Mouse (Mus musculus) megakaryocyte progenitor cell, adult 5-6 weeks (primary cell): Measurements from ENCODE around the gene Rnaseh2b. TPM values are rescaled to one million over a fixed set of nuclear protein-coding genes. Genes with fewer than 3 reads are reported as not detected.

Experiments
- ATAC-seq: replicated peaks from 2 replicates; pipeline ENCODE4 v1.8.0; 2016; ENCODE audit warnings: mild to moderate bottlenecking, moderate TSS enrichment, inconsistent platforms; ENCODE audit not compliant: poor library complexity
- total RNA-seq, 2 experiments: library from RNA; stranded (forward) in 1 of 2; stranded (reverse) in 1 of 2; fragments of 157-497, 149-512 nt in 1 of 2; fragments of 200-1000 nt in 1 of 2; gene quantifications; 2 replicates each; pipeline versions ENCODE4 v1.2.3 to v1.2.4; 2015 to 2017

Rnaseh2b gene
- total RNA-seq (2015) (88.0 and 100 TPM in 2 replicates), total RNA-seq (2017) (66.3 and 75.4 TPM in 2 replicates)

DNA sequence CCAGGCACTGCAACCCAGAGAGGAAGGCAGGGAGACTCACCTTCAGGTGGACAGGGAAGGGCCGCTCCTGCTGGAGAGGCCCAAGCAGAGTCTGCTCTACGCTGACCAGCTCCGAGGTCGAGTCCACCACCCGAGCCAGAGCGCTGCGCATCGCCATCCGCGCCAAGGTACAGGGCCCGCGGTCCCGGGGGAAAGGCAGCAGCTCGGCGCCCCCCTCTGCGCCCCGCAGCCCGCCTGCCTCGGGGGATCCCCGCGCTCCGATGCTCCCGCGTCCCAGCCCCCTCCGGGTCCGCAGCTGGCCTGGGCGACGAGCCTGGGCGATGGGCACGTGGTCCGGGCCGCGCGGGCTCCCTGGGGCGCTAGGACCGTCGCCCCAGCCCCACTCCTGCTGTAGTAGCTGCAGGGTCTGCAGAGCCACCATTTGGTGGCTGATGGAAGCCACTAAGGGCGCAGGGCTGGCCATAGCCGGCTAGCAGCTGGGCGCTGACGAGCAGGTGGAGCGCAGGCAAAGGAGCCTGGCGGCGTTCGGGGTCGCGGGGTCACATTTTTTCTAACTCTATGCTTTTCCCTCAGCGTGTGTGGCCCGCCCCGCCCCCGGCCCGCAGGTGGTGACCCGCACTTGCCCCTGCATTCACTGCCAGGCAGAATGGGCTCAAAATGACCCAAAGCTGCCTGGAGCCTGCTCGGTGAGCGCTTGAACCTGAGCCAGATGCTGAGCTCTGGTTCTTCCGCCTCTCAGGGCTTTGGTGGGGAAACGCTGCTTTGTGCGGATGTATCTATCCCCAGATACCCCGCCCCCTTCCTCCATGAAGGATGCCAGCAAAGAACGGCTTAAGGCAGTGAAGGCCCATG, at the start of gene Rnaseh2b, which contains the start of gene Dleu7:
Gene Rnaseh2b (plus strand): TSS at position 102 of the 852 bp plus-strand sequence.
Gene Dleu7 (minus strand): TSS at position 560 of the 852 bp plus-strand sequence.
- ATAC-seq: peak; percentile 11; the same call in 1 of the 2 replicates

GRCm38 (mm10) chr14:62243530-62243929, 48.9 kb upstream of the Rnaseh2b start:
- ATAC-seq: no peak

DNA sequence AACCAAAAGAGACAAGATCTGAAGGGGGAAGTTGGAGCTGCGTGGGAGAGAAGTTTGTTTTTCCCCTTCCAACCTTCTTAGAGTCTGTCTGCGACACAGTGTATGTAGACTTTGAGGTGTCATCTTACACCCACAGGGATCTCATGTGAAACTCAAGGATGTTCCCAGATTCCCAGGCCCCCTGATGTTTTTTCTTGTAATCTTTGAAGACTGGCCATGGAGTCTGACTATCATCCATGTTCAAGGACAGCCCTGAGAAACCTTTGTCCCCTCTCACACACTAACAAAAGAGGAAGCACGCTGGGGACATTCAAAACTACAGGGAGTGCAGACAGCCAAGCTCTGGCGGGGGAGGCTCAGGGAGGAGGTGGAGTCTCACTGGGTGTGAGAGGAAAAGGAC, 46.8 kb upstream of the Rnaseh2b start:
- peak; percentile 70 for ATAC-seq

- no peak for ATAC-seq
Measured at GRCm38 (mm10) chr14:62248345-62248744, 44.0 kb upstream of the Rnaseh2b start.

GRCm38 (mm10) chr14:62248796-62249195, 43.6 kb upstream of the Rnaseh2b start:
- no peak for ATAC-seq

- ATAC-seq: no peak
Measured at GRCm38 (mm10) chr14:62249251-62249650, 43.1 kb upstream of the Rnaseh2b start.

DNA sequence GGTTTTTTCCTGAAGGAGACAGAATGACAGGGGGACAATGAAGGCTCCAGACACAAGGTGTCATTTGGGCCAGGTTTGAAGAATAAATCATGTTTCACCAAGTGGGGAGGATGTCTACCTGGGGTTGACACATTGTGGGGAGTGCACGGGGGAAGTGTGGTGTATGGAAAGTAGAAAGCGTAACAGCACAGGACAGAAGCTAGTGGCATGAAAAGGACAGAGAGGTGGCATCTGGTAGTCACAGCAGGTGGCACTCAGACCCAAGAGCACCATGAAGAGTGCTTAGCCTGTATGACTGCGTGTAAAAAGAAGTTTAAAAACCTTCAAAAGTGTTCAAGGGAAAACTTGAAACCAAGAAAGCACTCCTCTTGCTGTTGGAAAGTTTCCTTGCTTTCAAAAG, 42.3 kb upstream of the Rnaseh2b start:
- ATAC-seq: no peak

DNA sequence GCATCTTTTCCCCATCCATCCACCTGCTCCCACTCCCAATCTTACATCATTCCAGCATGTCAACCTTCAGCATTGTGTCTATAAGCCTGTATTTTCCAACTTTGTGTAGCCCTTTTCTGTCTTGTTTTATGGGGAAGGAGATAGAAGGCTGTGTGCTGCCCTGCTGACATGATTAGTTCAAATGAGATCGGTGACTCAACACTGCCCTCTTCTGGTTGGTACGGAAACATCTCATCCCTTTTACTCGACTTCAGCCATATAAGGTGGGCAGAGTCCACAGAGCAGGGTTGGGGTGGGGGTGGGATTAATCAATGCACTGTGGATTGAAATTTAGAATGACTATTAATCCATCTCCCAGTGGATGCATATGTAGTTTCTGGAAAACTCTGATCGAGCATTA, 40.4 kb upstream of the Rnaseh2b start:
- ATAC-seq: peak; percentile 92

DNA sequence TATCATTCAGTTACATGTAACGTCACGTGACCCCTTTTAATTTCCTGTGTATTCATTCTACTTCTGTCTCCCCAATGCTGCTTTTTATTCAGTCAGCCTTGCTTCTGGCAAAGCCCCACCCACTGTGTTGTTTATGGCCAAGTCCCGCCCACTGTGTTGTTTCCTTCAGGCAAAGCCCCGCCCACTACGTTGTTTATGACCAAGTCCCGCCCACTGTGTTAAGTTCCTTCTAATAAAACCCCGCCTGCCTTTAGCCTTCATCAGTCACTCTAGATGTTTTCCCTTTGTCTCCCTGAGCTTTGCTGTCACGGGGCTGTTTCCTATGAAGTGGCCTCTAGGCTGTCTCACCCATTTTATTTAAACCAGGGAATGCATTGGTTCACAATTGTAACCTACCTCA, 38.0 kb upstream of the Rnaseh2b start:
- ATAC-seq: peak; percentile 73

DNA sequence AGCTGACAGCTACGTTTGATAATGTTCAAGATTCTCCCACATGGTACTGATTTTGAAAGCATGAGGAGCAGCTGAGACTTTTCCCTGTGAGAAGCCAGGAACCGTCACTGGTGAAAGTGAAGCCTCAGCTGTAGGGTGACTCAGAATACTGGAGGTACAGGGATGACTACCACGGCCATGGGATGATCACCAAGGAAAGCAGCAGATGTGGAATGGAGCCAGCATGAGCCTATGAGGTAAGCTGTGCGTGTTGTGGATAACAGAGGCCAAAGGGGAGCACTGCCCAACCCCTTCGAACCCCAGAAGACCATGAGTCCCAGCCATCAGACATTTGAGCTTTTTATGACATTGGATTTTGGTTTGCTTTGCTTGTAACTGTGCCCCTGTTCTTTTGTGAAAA, 36.3 kb upstream of the Rnaseh2b start:
- no peak for ATAC-seq

- ATAC-seq: no peak
Measured at GRCm38 (mm10) chr14:62258125-62258524, 34.3 kb upstream of the Rnaseh2b start.

DNA sequence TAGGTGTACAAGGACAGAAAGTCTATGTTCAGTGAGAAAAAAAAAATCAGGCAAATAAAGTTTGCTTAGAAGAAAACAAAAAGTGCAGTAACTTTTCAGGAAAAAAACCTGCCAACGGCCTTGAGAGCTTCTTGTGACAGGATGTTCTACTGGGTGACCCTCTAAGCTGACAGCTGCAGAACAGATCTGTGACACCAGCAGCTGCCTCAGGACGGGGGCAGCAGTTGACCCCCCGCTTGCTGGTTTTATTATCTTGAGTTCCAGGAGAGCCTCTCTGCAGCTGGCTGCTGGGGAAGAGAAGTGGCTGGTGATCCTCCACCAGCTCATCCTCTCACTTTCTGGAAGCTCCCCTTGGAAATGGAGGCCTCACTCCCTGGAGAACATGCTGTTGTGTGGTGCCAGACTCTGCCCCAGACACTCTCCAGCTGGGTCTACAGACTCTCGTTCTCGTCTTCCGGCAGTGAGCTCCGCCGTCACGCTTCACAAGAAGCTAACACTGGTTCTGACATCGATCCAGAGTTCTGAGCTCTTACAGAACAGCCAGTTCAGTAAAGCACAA, 33.3 kb upstream of the Rnaseh2b start:
- ATAC-seq: no peak

DNA sequence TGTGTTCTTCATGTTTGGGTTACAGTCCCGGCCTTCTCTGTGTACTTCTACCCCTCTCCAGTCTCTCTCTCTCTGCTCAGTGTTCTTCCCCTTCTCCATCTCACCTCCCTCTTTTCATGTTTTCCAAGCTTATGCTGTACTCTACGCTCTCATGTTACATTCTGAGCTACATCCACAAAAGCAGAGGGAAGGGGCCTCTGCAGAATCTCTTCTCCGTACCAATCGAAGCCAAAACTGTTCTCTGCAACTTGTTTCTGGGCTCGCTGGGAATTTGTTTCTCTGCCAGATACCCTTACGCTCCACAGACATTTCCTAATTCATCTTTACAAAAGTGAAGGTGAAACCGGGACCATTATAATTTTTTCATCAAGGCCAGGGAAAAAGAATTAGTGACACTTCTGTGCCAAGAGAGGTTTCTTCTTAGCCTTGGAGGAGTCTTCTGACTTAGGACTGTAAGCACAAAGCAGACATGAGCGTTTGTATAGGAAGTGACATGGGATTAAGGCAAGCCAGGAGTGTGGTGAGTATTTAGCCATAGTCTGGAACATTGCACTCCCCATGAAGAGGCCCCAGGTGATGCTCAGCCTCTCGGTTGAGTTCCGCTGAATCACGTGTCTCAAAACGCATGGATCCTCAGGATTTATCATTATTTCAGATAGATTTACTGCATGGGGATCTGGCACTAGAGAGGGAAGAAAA, 21.5 kb upstream of the Rnaseh2b start:
- ATAC-seq: no peak

GRCm38 (mm10) chr14:62273604-62274003, 18.8 kb upstream of the Rnaseh2b start:
- ATAC-seq: no peak

DNA sequence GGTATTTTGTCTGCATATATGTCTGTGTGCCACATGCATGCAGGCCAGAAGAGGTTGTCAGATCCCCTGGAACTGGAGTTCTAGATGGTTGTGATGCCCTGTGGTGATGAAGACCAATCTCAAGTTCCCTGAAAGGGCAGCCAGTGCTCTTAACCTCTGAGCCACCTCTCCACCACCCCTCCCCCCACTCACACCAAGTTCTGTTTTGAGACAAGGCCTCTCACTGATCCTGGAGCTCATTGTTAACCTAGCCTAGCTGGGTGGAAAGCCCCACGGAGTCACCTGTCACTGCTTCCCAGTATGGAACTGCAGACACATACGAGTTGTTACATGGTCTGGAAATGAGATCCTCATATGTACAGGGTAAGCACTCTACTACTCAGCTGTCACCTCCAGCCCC, 9.4 kb upstream of the Rnaseh2b start:
- no peak for ATAC-seq

DNA sequence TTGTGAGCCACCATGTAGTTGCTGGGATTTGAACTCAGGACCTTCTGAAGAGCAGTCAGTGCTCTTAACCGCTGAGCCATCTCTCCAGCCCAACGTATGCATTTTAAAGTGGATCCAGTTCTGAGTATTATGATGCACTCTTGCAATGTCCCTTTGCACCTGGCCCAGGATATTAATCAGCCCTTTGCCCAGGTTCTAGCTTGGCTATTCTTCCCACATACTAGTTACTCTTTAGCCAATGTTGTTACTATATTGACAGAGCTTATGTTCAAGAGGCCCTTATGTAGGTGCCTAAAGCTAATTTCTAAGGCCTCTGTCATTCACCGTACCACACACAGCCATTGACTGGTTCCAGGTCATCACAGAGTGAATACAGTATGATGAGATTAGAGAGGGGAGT, 3.7 kb upstream of the Rnaseh2b start:
- no peak for ATAC-seq

GRCm38 (mm10) chr14:62291406-62291987, 892 bp upstream of the Rnaseh2b start:
- no peak for ATAC-seq

DNA sequence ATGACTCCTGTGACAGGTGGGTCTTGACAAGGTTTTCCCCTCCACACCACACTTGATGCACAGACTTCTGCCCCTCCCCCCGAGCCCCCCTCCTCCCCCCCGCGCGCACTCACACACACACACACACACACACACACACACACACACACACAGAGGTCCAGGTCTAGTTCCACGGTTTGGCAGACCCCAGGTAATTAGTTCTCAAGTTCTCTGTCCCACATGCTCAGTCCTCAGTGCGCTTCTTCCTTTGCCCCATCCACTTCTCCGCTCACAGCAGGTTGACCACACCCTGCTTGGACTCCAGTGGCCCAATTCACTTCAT, 262 bp upstream of the Rnaseh2b start:
- ATAC-seq: no peak

GRCm38 (mm10) chr14:62298808-62299207, 6.4 kb downstream of the Rnaseh2b start:
- ATAC-seq: no peak

- ATAC-seq: no peak
Measured at GRCm38 (mm10) chr14:62300031-62300430, 7.6 kb downstream of the Rnaseh2b start.

DNA sequence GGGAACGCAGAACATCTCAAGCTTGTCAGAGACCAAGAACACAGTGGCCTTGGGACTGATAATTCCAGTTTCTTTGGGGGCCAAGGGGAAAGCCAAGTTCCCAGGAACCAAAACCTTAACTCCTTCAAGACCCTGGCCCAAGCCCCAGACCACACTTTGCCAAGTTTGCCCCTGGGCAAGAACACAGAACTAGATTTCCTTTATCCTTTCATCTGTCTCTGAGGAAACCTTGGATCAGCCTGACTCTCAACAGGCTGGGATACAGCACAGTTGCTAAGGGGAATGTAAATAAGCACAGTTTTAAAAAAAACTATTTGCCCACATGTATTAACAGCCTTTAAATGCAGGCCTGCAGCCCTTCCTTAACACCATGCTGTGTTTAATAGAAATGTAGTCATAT, 15.2 kb downstream of the Rnaseh2b start:
- ATAC-seq: no peak

- ATAC-seq: no peak
Measured at GRCm38 (mm10) chr14:62309026-62309425, 16.6 kb downstream of the Rnaseh2b start.
